Mouse (Mus musculus): ENCODE results near the gene Surf4.

Gene Surf4

GRCm38 (mm10) chr2:26933304-26934055 lies at the start of gene Surf4, which contains the start of gene Stkld1:
Surf4 (minus strand) TSS chr2:26933928.
Stkld1 (plus strand) TSS chr2:26934047.
- DNase-seq (ENCODE audit: low read depth, low spot score) = peak; percentile 96

GRCm38 (mm10) chr2:26980361-26980760 lies 46.6 kb upstream of the Surf4 start:
- DNase-seq (ENCODE audit: low read depth, low spot score) = no peak

GRCm38 (mm10) chr2:26973960-26974359 lies 40.2 kb upstream of the Surf4 start:
- DNase-seq (ENCODE audit: low read depth, low spot score) = no peak

- DNase-seq (ENCODE audit: low read depth, low spot score) = no peak
Measured at GRCm38 (mm10) chr2:26973116-26973515, 39.4 kb upstream of the Surf4 start, which contains the start of gene Adamts13. Adamts13 (plus strand) TSS chr2:26973416.

- DNase-seq (ENCODE audit: low read depth, low spot score) = no peak
Measured at GRCm38 (mm10) chr2:26967262-26967661, 33.5 kb upstream of the Surf4 start.

GRCm38 (mm10) chr2:26964724-26965370 lies 31.1 kb upstream of the Surf4 start:
- no peak for DNase-seq (ENCODE audit: low read depth, low spot score)

- peak; percentile 95 for DNase-seq (ENCODE audit: low read depth, low spot score)
Measured at GRCm38 (mm10) chr2:26963923-26964723, 30.4 kb upstream of the Surf4 start, which contains the start of gene Rexo4. Rexo4 (minus strand) TSS chr2:26964386.

- DNase-seq (ENCODE audit: low read depth, low spot score) = no peak
Measured at GRCm38 (mm10) chr2:26960756-26961155, 27.0 kb upstream of the Surf4 start.

- no peak for DNase-seq (ENCODE audit: low read depth, low spot score)
Measured at GRCm38 (mm10) chr2:26957488-26957859, 23.7 kb upstream of the Surf4 start.

- no peak for DNase-seq (ENCODE audit: low read depth, low spot score)
Measured at GRCm38 (mm10) chr2:26956811-26957487, 23.2 kb upstream of the Surf4 start.

GRCm38 (mm10) chr2:26954735-26955395 lies 21.1 kb upstream of the Surf4 start:
- DNase-seq (ENCODE audit: low read depth, low spot score) = no peak

- no peak for DNase-seq (ENCODE audit: low read depth, low spot score)
Measured at GRCm38 (mm10) chr2:26952866-26953265, 19.1 kb upstream of the Surf4 start.

GRCm38 (mm10) chr2:26952193-26952592 lies 18.5 kb upstream of the Surf4 start:
- no peak for DNase-seq (ENCODE audit: low read depth, low spot score)

GRCm38 (mm10) chr2:26951346-26951905 lies 17.7 kb upstream of the Surf4 start:
- DNase-seq (ENCODE audit: low read depth, low spot score) = no peak

GRCm38 (mm10) chr2:26950411-26950810 lies 16.7 kb upstream of the Surf4 start:
- DNase-seq (ENCODE audit: low read depth, low spot score) = no peak

GRCm38 (mm10) chr2:26943253-26943652 lies 9.5 kb upstream of the Surf4 start:
- DNase-seq (ENCODE audit: low read depth, low spot score) = no peak

- DNase-seq (ENCODE audit: low read depth, low spot score) = no peak
Measured at GRCm38 (mm10) chr2:26941539-26941938, 7.8 kb upstream of the Surf4 start.

GRCm38 (mm10) chr2:26936425-26936824 lies 2.7 kb upstream of the Surf4 start:
- DNase-seq (ENCODE audit: low read depth, low spot score) = peak; percentile 57

GRCm38 (mm10) chr2:26935286-26935685 lies 1.6 kb upstream of the Surf4 start:
- DNase-seq (ENCODE audit: low read depth, low spot score) = peak; percentile 62

- DNase-seq (ENCODE audit: low read depth, low spot score) = peak; percentile 48
Measured at GRCm38 (mm10) chr2:26932473-26933303, 1.0 kb downstream of the Surf4 start.
